Mouse (Mus musculus): ENCODE data around the gene Fkbp14. TPM values are rescaled to one million over a fixed set of nuclear protein-coding genes. Genes with fewer than 3 reads are reported as not detected.

The Fkbp14 gene
- polyA plus RNA-seq, 1 experiment from 2014 or later: 33.1 TPM

- Histone ChIP-seq H3K4me3 (ENCODE audit: low read depth, low read length) (no peak overlapping the region), H3K4me2 (replicated peaks; ENCODE audit: low read depth, low read length) (no peak overlapping the region), H3K27ac (ENCODE audit: low read length) (no peak overlapping the region), H3K9ac (replicated peaks; ENCODE audit: low read depth, low read length) (no peak overlapping the region), H3K4me1 (ENCODE audit: control insufficient read depth, insufficient read depth, low read length) (no peaks in the 10 kb centered on the region), H3K9me3 (ENCODE audit: control insufficient read depth, low read depth, low read length) (no peaks in the 10 kb centered on the region), H3K27me3 (ENCODE audit: control insufficient read depth, insufficient read depth, low read length) (no peaks in the 10 kb centered on the region), H3K36me3 (ENCODE audit: control insufficient read depth, insufficient read depth, low read length) (no peaks in the 10 kb centered on the region)
- no peak for ATAC-seq (ENCODE audit: insufficient number of reproducible peaks, insufficient read depth, low FRiP score, low read depth)
- 89% methylated on average over 4 of the region's 4 CpGs for WGBS
Observed at GRCm38 (mm10) chr6:54535485-54535884, 61.6 kb downstream of the Fkbp14 start.

- H3K9ac ChIP-seq (replicated peaks; ENCODE audit: low read depth, low read length): no peak overlapping the region
- H3K27ac ChIP-seq (ENCODE audit: low read length): no peak overlapping the region
- H3K36me3 ChIP-seq (ENCODE audit: control insufficient read depth, insufficient read depth, low read length): no peaks in the 10 kb centered on the region
- no peak overlapping the region for H3K4me3 ChIP-seq (ENCODE audit: low read depth, low read length)
- H3K27me3 ChIP-seq (ENCODE audit: control insufficient read depth, insufficient read depth, low read length): no peaks in the 10 kb centered on the region
- no peak overlapping the region for H3K4me2 ChIP-seq (replicated peaks; ENCODE audit: low read depth, low read length)
- WGBS: 62% methylated on average over 8 of the region's 8 CpGs
- no peaks in the 10 kb centered on the region for H3K4me1 ChIP-seq (ENCODE audit: control insufficient read depth, insufficient read depth, low read length)
- no peak for ATAC-seq (ENCODE audit: insufficient number of reproducible peaks, insufficient read depth, low FRiP score, low read depth)
- H3K9me3 ChIP-seq (ENCODE audit: control insufficient read depth, low read depth, low read length): no peaks in the 10 kb centered on the region
Observed at GRCm38 (mm10) chr6:54531048-54531481, 66.0 kb downstream of the Fkbp14 start.

DNA sequence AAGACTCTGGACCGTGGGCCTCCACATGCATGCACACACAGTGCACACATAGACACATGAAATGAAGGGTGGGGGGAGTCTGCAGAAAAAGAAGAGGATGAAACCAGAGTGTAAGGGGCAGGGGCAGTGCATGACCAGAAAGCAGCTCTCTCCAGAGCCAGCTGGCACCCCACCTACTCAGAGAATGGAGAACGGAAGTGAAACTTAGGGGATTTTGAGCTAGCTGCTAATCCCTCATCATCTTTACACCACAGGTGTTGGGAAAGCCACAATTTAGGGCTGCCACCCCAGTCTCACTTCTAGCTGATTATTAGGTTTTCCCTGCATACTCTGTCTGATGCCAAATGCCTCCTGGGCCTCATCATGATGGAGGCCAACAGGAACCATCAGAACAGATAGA is 66.9 kb downstream of the Fkbp14 start:
- Histone ChIP-seq H3K27ac (ENCODE audit: low read length) (no peak overlapping the region), H3K9me3 (ENCODE audit: control insufficient read depth, low read depth, low read length) (no peaks in the 10 kb centered on the region), H3K4me2 (replicated peaks; ENCODE audit: low read depth, low read length) (no peak overlapping the region), H3K9ac (replicated peaks; ENCODE audit: low read depth, low read length) (no peak overlapping the region), H3K4me1 (ENCODE audit: control insufficient read depth, insufficient read depth, low read length) (no peaks in the 10 kb centered on the region), H3K36me3 (ENCODE audit: control insufficient read depth, insufficient read depth, low read length) (no peaks in the 10 kb centered on the region), H3K27me3 (ENCODE audit: control insufficient read depth, insufficient read depth, low read length) (no peaks in the 10 kb centered on the region), H3K4me3 (ENCODE audit: low read depth, low read length) (no peak overlapping the region)
- WGBS: 92% methylated on average over 2 of the region's 2 CpGs
- no peak for ATAC-seq (ENCODE audit: insufficient number of reproducible peaks, insufficient read depth, low FRiP score, low read depth)

- no peak for ATAC-seq (ENCODE audit: insufficient number of reproducible peaks, insufficient read depth, low FRiP score, low read depth)
- H3K9ac ChIP-seq (replicated peaks; ENCODE audit: low read depth, low read length): no peak overlapping the region
- no peaks in the 10 kb centered on the region for H3K36me3 ChIP-seq (ENCODE audit: control insufficient read depth, insufficient read depth, low read length)
- no peak overlapping the region for H3K27ac ChIP-seq (ENCODE audit: low read length)
- no peak overlapping the region for H3K4me2 ChIP-seq (replicated peaks; ENCODE audit: low read depth, low read length)
- no peaks in the 10 kb centered on the region for H3K27me3 ChIP-seq (ENCODE audit: control insufficient read depth, insufficient read depth, low read length)
- H3K4me3 ChIP-seq (ENCODE audit: low read depth, low read length): no peak overlapping the region
- 82% methylated on average over 8 of the region's 8 CpGs for WGBS
- H3K9me3 ChIP-seq (ENCODE audit: control insufficient read depth, low read depth, low read length): no peaks in the 10 kb centered on the region
- H3K4me1 ChIP-seq (ENCODE audit: control insufficient read depth, insufficient read depth, low read length): no peaks in the 10 kb centered on the region
Observed at GRCm38 (mm10) chr6:54528666-54529065, 68.4 kb downstream of the Fkbp14 start.

Other genes with a start within 250 kb of the Fkbp14 start
- gene Wipf3, start 167.7 kb downstream of the Fkbp14 start, polyA plus RNA-seq (2014; fragmentation: Nextera tagmentation; extraction: Ambion mirVana): 1.3 and 1.5 TPM in 2 replicates
- gene Scrn1, start 30.8 kb downstream of the Fkbp14 start, polyA plus RNA-seq (2014; fragmentation: Nextera tagmentation; extraction: Ambion mirVana): 12.3 and 14.0 TPM in 2 replicates
- 9.8 and 10.2 TPM in 2 replicates for gene Plekha8, start 2.2 kb downstream of the Fkbp14 start, polyA plus RNA-seq (2014; fragmentation: Nextera tagmentation; extraction: Ambion mirVana)
- 10.3 and 10.8 TPM in 2 replicates for gene Mturn, start 84.3 kb upstream of the Fkbp14 start, polyA plus RNA-seq (2014; fragmentation: Nextera tagmentation; extraction: Ambion mirVana)
- gene Znrf2, start 219.6 kb upstream of the Fkbp14 start, polyA plus RNA-seq (2014; fragmentation: Nextera tagmentation; extraction: Ambion mirVana): 5.8 and 6.0 TPM in 2 replicates

All from stomach, embryonic 14.5 days (tissue).